In genomic region chr3:129474451-129474850, GRCm38 (mm10) we compare ENCODE assay signal across 27 mouse cellular contexts. TPM values are rescaled to one million over a fixed set of nuclear protein-coding genes. Genes with fewer than 3 reads are reported as not detected.
DNase-seq lines count a peak whose midpoint lies in the region; ATAC-seq and TF ChIP-seq lines count a peak whose summit lies in the region.
"Had no signal": no experiment of that assay in that cellular context is flagged by ENCODE, and none has a peak within 500 bp of the region (broad histone marks: within the 10 kb centered on the region; RNA-seq: fewer than 3 reads in every experiment).

No protein-coding gene starts in this region.

- H3K36me3 ChIP-seq in ES-Bruce4 (ENCODE audit: control insufficient read depth, insufficient read depth, low read length, poor library complexity, severe bottlenecking) = no peaks in the 10 kb centered on the region
- no peaks in the 10 kb centered on the region for H3K36me3 ChIP-seq in ES-E14 (ENCODE audit: control insufficient read depth, insufficient read depth, low read length, poor library complexity, severe bottlenecking)
- H3K36me3 ChIP-seq: forebrain, embryonic 10.5 days; heart, embryonic 13.5 days had no signal

- in situ Hi-C loops in ES-E14 (cut with MboI; ENCODE audit: low sequenced_read_pairs in 2 of 2, unreplicated experiment in 2 of 2) = no loop called here

- H3K9me3 ChIP-seq in ES-Bruce4 (replicated peaks; ENCODE audit: control insufficient read depth, insufficient read depth, low read length, poor library complexity, severe bottlenecking) (no peaks in the 10 kb centered on the region), ES-E14 (ENCODE audit: control insufficient read depth, insufficient read depth, low read depth, low read length) (no peaks in the 10 kb centered on the region)
- H3K9me3 ChIP-seq: forebrain, embryonic 10.5 days; forebrain, embryonic 13.5 days; heart, embryonic 13.5 days had no signal

- TF ChIP-seq POLR2A in ES-Bruce4 (IDR thresholded peaks at IDR 0.05; ENCODE audit: insufficient read depth, low read length) = peak; percentile 37

- H3K4me1 ChIP-seq in ES-Bruce4 (ENCODE audit: control insufficient read depth, insufficient read depth, low read length) = no peaks in the 10 kb centered on the region
- no peaks in the 10 kb centered on the region for H3K4me1 ChIP-seq in ES-E14 (ENCODE audit: control insufficient read depth in 2 of 2, insufficient read depth in 2 of 2, low read length in 2 of 2, poor library complexity in 1 of 2)
- H3K4me1 ChIP-seq: forebrain, embryonic 10.5 days; forebrain, embryonic 13.5 days; heart, embryonic 13.5 days had no signal

- H3K27me3 ChIP-seq in ES-Bruce4 (ENCODE audit: control insufficient read depth, insufficient read depth, low read length, poor library complexity, severe bottlenecking) = no peaks in the 10 kb centered on the region
- H3K27me3 ChIP-seq: forebrain, embryonic 13.5 days; heart, embryonic 13.5 days had no signal

- H3K4me3 ChIP-seq in ES-Bruce4 (ENCODE audit: low read depth, low read length) (no peak overlapping the region), ES-E14 (ENCODE audit: insufficient read depth in 1 of 2, low read depth in 1 of 2, low read length in 2 of 2, poor library complexity in 1 of 2, severe bottlenecking in 1 of 2) (peak overlapping the region; percentile 48 to 75)
- H3K4me3 ChIP-seq: forebrain, embryonic 10.5 days; forebrain, embryonic 13.5 days; heart, embryonic 13.5 days had no signal

- TF ChIP-seq CTCF in ES-Bruce4 (IDR thresholded peaks at IDR 0.05; ENCODE audit: low read depth, low read length) = no peak

- 0 out of 2 replicates have a peak, but pooled peaks have one; percentile 22 for ATAC-seq in megakaryocyte, adult 5-6 weeks (ENCODE audit: poor library complexity, severe bottlenecking)
- ATAC-seq: CD4-positive, CD25-positive, alpha-beta regulatory T cell, adult 4 months; forebrain, embryonic 13.5 days; forebrain, embryonic 16.5 days; hindbrain, postnatal 0 days; inflammation-experienced regulatory T-cells, adult 6 months; intestine, postnatal 0 days had no signal

- no peak overlapping the region; the same call in 1 of the 2 replicates for H3K9ac ChIP-seq in ES-Bruce4 (ENCODE audit: low read depth, poor library complexity, severe bottlenecking)
- H3K9ac ChIP-seq in ES-E14 (ENCODE audit: insufficient read depth, low read depth, low read length, poor library complexity, severe bottlenecking) = peak overlapping the region; percentile 49; the same call in 1 of the 2 replicates
- H3K9ac ChIP-seq: forebrain, embryonic 13.5 days; heart, embryonic 13.5 days; hindbrain, embryonic 14.5 days had no signal

- peak; percentile 15 for DNase-seq in lung, postnatal 36 days
- no peak for DNase-seq in lung, postnatal 4 days
- peak; percentile 22 for DNase-seq in ES-E14 (ENCODE audit: low read depth, low spot score)
- no peak for DNase-seq in gastrocnemius, postnatal 14 days
- DNase-seq in adrenal gland, postnatal 25 days = no peak
- DNase-seq: adrenal gland, adult 2 months; adrenal gland, postnatal 14 days; cerebellum, adult 11-12 months; cerebellum, adult 8-10 months; cerebellum, postnatal 10 days; cerebellum, postnatal 36 days; embryo, embryonic 11 days; gastrocnemius, postnatal 10 days; heart, adult 18-20 months; heart, postnatal 14 days; heart, postnatal 4 days had no signal

- intact Hi-C loops in gastrocnemius, postnatal 14 days (cut with DNase I; ENCODE audit: low total_unique reads) = no loop called here

- no peak for TF ChIP-seq EP300 in ES-Bruce4 (IDR thresholded peaks at IDR 0.05; ENCODE audit: insufficient read depth, low read depth, low read length)

- H3K27ac ChIP-seq in ES-Bruce4 (ENCODE audit: insufficient read depth, low read length) (no peak overlapping the region), ES-E14 (ENCODE audit: insufficient read depth, low read depth, low read length, poor library complexity, severe bottlenecking) (no peak overlapping the region; the same call in 1 of the 2 replicates)
- H3K27ac ChIP-seq: forebrain, embryonic 10.5 days; forebrain, embryonic 13.5 days; heart, embryonic 13.5 days; hindbrain, embryonic 14.5 days; hindbrain, postnatal 0 days had no signal

TF ChIP-seq in ES-E14, 5 proteins besides CTCF, POLR2A, EP300 and RAD21:
- TF ChIP-seq CHD2 (IDR thresholded peaks at IDR 0.05; ENCODE audit: low read depth, low read length) (no peak), ZNF384 (IDR thresholded peaks at IDR 0.05; ENCODE audit: low read depth, low read length) (no peak; the same call in 1 of the 2 replicates), ZC3H11A (IDR thresholded peaks at IDR 0.05; ENCODE audit: borderline replicate concordance, low read depth, low read length) (no peak)

RNA-seq across cellular contexts. Expression of gene Elovl6, which starts 57.7 kb away (rescaled TPM):
- 124 TPM in 2 replicates for polyA plus RNA-seq in ES-Bruce4 (2011; ENCODE audit: insufficient read depth, insufficient read length, low read depth, missing spikeins)
- total RNA-seq in ES-E14 (2012; rRNA removed) = 109 and 118 TPM in 2 replicates
- total RNA-seq in megakaryocyte, adult 5-6 weeks (2015) = 11.8 and 13.7 TPM in 2 replicates
- 9.5 and 10.6 TPM in 2 replicates for total RNA-seq in megakaryocyte, adult 5-6 weeks (2017)
- total RNA-seq in gastrocnemius, postnatal 14 days (2021) = 1 to 10 TPM; 1.4 to 4.5 TPM
- total RNA-seq in adrenal gland, postnatal 25 days (2021) = 46.0 and 73.5 TPM in 2 replicates

Comparison
In these comparisons a context has a peak if more than half of its experiments do, and no peak if none do; other contexts are left out.
1. DNase-seq: peak in lung, postnatal 36 days (single experiment) and ES-E14 (single experiment); none in lung, postnatal 4 days (0 of 2), gastrocnemius, postnatal 14 days (single experiment) and adrenal gland, postnatal 25 days (single experiment).